Mouse (Mus musculus): ENCODE measurements at regions not wholly inside any gene's neighbourhood (a gene's known extent, or its start where the extent isn't known, plus 50 kb on each side); places are given as distances from the start of the nearest gene placed in this dataset.

DNA sequence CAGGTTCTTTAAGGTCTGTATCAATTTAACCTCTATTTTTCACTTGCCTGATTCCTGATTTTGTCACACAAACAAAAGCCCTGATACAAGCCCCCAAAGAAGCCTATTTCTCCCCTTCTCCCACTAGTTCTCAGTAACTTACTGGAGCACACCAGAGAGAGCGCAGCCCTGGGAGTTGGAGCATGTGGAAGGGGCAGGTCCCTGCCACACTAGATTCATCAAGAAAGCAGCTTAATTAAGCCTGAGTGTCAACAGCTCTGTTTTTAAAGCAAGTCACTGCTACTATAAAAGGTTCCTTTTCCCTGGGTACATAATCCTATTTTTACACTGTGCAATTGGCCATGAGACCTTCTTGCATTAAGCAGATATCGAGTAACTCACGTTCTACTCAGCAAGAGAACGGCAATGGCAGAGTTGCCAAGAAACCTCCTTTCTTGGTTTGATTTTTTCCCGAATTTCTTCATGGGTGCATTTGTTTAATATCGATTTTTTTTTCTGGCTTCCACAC is 166.2 kb downstream of the Emx2 start:
- Histone ChIP-seq H3K9me3 (ENCODE audit: control insufficient read depth, insufficient read depth, low read depth, low read length) (no peaks in the 10 kb centered on the region), H3K4me3 (ENCODE audit: insufficient read depth in 1 of 2, low read depth in 1 of 2, low read length in 2 of 2, poor library complexity in 1 of 2, severe bottlenecking in 1 of 2) (no peak overlapping the region), H3K36me3 (ENCODE audit: control insufficient read depth, insufficient read depth, low read length, poor library complexity, severe bottlenecking) (no peaks in the 10 kb centered on the region), H3K4me1 (ENCODE audit: control insufficient read depth in 2 of 2, insufficient read depth in 2 of 2, low read length in 2 of 2, poor library complexity in 1 of 2) (no peaks in the 10 kb centered on the region), H3K9ac (ENCODE audit: insufficient read depth, low read depth, low read length, poor library complexity, severe bottlenecking) (no peak overlapping the region), H3K27ac (ENCODE audit: insufficient read depth, low read depth, low read length, poor library complexity, severe bottlenecking) (no peak overlapping the region)
- TF ChIP-seq MAFK (IDR thresholded peaks at IDR 0.05; ENCODE audit: insufficient read depth, low read depth, low read length) (no peak), CHD2 (IDR thresholded peaks at IDR 0.05; ENCODE audit: low read depth, low read length) (no peak), HCFC1 (IDR thresholded peaks at IDR 0.05; ENCODE audit: borderline replicate concordance, insufficient read depth, low read length) (no peak), ZC3H11A (IDR thresholded peaks at IDR 0.05; ENCODE audit: borderline replicate concordance, low read depth, low read length) (no peak), ZNF384 (IDR thresholded peaks at IDR 0.05; ENCODE audit: low read depth, low read length) (no peak)
- in situ Hi-C loops (cut with MboI; ENCODE audit: low sequenced_read_pairs in 2 of 2, unreplicated experiment in 2 of 2): no loop called here
- DNase-seq (ENCODE audit: low read depth, low spot score): no peak

DNA sequence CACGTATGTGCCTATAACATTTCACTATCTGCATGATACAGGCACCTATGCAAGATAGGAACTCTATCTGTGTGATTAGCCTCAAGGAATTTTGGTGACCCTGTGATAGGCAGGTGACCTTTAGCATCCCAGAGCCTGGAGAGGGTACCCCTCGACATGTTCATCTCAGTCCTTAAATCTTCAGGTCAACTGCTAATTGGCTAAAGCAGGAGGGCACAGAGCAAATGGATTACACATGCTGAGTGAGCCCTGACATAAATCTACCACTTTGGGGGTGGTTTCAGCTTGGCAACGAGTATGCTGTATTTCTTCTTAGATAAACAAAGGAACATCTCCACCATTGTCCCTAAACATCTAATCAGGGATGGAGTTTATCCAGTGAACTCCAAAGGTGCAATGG is 169.5 kb downstream of the Emx2 start:
- H3K36me3 ChIP-seq (ENCODE audit: control insufficient read depth, insufficient read depth, low read length, poor library complexity, severe bottlenecking): no peaks in the 10 kb centered on the region
- H3K9me3 ChIP-seq (ENCODE audit: control insufficient read depth, insufficient read depth, low read depth, low read length): no peaks in the 10 kb centered on the region
- H3K27ac ChIP-seq (ENCODE audit: insufficient read depth, low read depth, low read length, poor library complexity, severe bottlenecking): no peak overlapping the region
- H3K4me1 ChIP-seq (ENCODE audit: control insufficient read depth in 2 of 2, insufficient read depth in 2 of 2, low read length in 2 of 2, poor library complexity in 1 of 2): no peaks in the 10 kb centered on the region
- DNase-seq (ENCODE audit: low read depth, low spot score): no peak
- no peak overlapping the region for H3K9ac ChIP-seq (ENCODE audit: insufficient read depth, low read depth, low read length, poor library complexity, severe bottlenecking)
- no peak overlapping the region for H3K4me3 ChIP-seq (ENCODE audit: insufficient read depth in 1 of 2, low read depth in 1 of 2, low read length in 2 of 2, poor library complexity in 1 of 2, severe bottlenecking in 1 of 2)
- in situ Hi-C loops (cut with MboI; ENCODE audit: low sequenced_read_pairs in 2 of 2, unreplicated experiment in 2 of 2): no loop called here
- no peak for TF ChIP-seq CHD2 (IDR thresholded peaks at IDR 0.05; ENCODE audit: low read depth, low read length)
- TF ChIP-seq ZNF384 (IDR thresholded peaks at IDR 0.05; ENCODE audit: low read depth, low read length): no peak
- no peak for TF ChIP-seq ZC3H11A (IDR thresholded peaks at IDR 0.05; ENCODE audit: borderline replicate concordance, low read depth, low read length)
- TF ChIP-seq HCFC1 (IDR thresholded peaks at IDR 0.05; ENCODE audit: borderline replicate concordance, insufficient read depth, low read length): no peak
- TF ChIP-seq MAFK (IDR thresholded peaks at IDR 0.05; ENCODE audit: insufficient read depth, low read depth, low read length): no peak

DNA sequence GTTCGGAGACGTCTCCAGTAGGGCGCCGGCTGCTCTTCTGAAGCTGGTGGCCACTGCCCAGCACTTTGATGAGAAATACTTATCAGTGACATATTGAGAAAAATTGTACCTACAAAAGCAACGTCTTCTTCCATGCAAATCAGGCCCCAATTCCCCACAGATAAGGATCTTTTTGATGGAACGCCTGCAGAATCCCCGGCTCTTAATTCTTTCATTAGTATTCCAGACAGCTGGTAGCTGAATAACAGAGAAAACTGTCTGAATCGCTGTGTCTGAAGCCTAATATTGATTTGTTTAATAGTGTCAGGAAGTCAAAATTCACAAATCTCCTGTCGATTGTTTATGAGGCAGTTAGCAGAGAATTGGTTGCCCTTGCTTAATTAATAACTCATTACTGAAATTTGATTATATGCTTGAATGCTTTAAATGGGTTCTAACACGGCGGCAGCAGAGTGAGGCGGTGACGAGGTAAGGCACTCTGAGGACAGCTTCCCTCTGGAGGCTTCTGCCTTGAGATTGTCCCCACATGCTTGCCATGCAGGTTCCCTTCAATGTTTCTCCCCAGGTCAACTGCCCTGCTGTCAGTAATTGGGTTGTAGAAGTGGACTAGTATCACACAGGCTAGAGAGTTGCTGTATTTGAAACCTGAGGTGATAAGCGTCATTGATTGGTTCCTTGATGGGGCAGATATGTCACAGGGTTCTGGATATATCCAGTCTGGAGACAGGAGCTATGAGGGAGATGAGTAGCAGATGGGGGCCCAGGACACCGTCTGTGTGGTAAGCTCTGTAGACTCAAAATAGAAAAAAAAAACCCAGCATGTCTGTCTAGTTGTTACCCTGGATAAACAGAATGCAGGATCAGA is 170.4 kb downstream of the Emx2 start:
- TF ChIP-seq ZNF384 (IDR thresholded peaks at IDR 0.05; ENCODE audit: low read depth, low read length) (no peak), CHD2 (IDR thresholded peaks at IDR 0.05; ENCODE audit: low read depth, low read length) (no peak), HCFC1 (IDR thresholded peaks at IDR 0.05; ENCODE audit: borderline replicate concordance, insufficient read depth, low read length) (no peak), ZC3H11A (IDR thresholded peaks at IDR 0.05; ENCODE audit: borderline replicate concordance, low read depth, low read length) (no peak), MAFK (IDR thresholded peaks at IDR 0.05; ENCODE audit: insufficient read depth, low read depth, low read length) (no peak)
- DNase-seq (ENCODE audit: low read depth, low spot score): no peak
- Histone ChIP-seq H3K27ac (ENCODE audit: insufficient read depth, low read depth, low read length, poor library complexity, severe bottlenecking) (no peak overlapping the region), H3K4me3 (ENCODE audit: insufficient read depth in 1 of 2, low read depth in 1 of 2, low read length in 2 of 2, poor library complexity in 1 of 2, severe bottlenecking in 1 of 2) (no peak overlapping the region), H3K4me1 (ENCODE audit: control insufficient read depth in 2 of 2, insufficient read depth in 2 of 2, low read length in 2 of 2, poor library complexity in 1 of 2) (no peaks in the 10 kb centered on the region), H3K36me3 (ENCODE audit: control insufficient read depth, insufficient read depth, low read length, poor library complexity, severe bottlenecking) (no peaks in the 10 kb centered on the region), H3K9me3 (ENCODE audit: control insufficient read depth, insufficient read depth, low read depth, low read length) (no peaks in the 10 kb centered on the region), H3K9ac (ENCODE audit: insufficient read depth, low read depth, low read length, poor library complexity, severe bottlenecking) (no peak overlapping the region)
- in situ Hi-C loops (cut with MboI; ENCODE audit: low sequenced_read_pairs in 2 of 2, unreplicated experiment in 2 of 2): no loop called here

DNA sequence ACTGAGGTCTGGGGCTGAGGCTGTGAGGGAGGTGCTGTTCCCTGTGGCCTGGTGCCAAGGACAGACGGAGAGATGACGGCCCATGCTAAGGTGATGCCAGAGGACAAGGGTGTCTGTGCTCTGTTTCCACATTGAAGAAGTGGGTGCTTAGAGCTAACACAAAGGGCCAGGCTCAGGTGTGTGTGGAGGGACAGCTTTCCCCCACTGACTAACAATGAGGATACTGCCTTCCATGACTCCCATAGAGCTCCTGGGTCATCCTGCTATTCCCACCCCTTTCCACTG is 170.9 kb downstream of the Emx2 start:
- H3K9me3 ChIP-seq (ENCODE audit: control insufficient read depth, insufficient read depth, low read depth, low read length): no peaks in the 10 kb centered on the region
- H3K9ac ChIP-seq (ENCODE audit: insufficient read depth, low read depth, low read length, poor library complexity, severe bottlenecking): no peak overlapping the region
- TF ChIP-seq HCFC1 (IDR thresholded peaks at IDR 0.05; ENCODE audit: borderline replicate concordance, insufficient read depth, low read length) (no peak), MAFK (IDR thresholded peaks at IDR 0.05; ENCODE audit: insufficient read depth, low read depth, low read length) (no peak), ZNF384 (IDR thresholded peaks at IDR 0.05; ENCODE audit: low read depth, low read length) (no peak), ZC3H11A (IDR thresholded peaks at IDR 0.05; ENCODE audit: borderline replicate concordance, low read depth, low read length) (no peak), CHD2 (IDR thresholded peaks at IDR 0.05; ENCODE audit: low read depth, low read length) (no peak)
- no peak for DNase-seq (ENCODE audit: low read depth, low spot score)
- in situ Hi-C loops (cut with MboI; ENCODE audit: low sequenced_read_pairs in 2 of 2, unreplicated experiment in 2 of 2): no loop called here
- H3K27ac ChIP-seq (ENCODE audit: insufficient read depth, low read depth, low read length, poor library complexity, severe bottlenecking): no peak overlapping the region
- H3K4me1 ChIP-seq (ENCODE audit: control insufficient read depth in 2 of 2, insufficient read depth in 2 of 2, low read length in 2 of 2, poor library complexity in 1 of 2): no peaks in the 10 kb centered on the region
- no peak overlapping the region for H3K4me3 ChIP-seq (ENCODE audit: insufficient read depth in 1 of 2, low read depth in 1 of 2, low read length in 2 of 2, poor library complexity in 1 of 2, severe bottlenecking in 1 of 2)
- no peaks in the 10 kb centered on the region for H3K36me3 ChIP-seq (ENCODE audit: control insufficient read depth, insufficient read depth, low read length, poor library complexity, severe bottlenecking)
